Mouse (Mus musculus) liver, embryonic 15.5 days (tissue): ENCODE data around the gene Ppp2r5b. TPM values are rescaled to one million over a fixed set of nuclear protein-coding genes. Genes with fewer than 3 reads are reported as not detected.

Source experiments
- ATAC-seq: fragments of 200-750 bp; cut with Nextera tagmentation; 2 replicates; pipeline ENCODE4 v1.8.0; 2017; ENCODE audit warnings: moderate number of reproducible peaks, mild to moderate bottlenecking, moderate library complexity; ENCODE audit not compliant: insufficient read depth
- H3K27ac ChIP-seq: fragments of 300-500 bp; sonication (generic); replicated peaks from 2 replicates; pipeline ENCODE4 v1.5.1; 2015; ENCODE audit warnings: mild to moderate bottlenecking, inconsistent platforms
- H3K27me3 ChIP-seq: fragments of 300-500 bp; sonication (generic); 2 replicates; pipeline ENCODE4 v1.6.1; 2015; ENCODE audit warnings: mild to moderate bottlenecking, inconsistent platforms
- H3K36me3 ChIP-seq: fragments of 300-500 bp; sonication (generic); replicated peaks from 2 replicates; pipeline ENCODE4 v1.6.1; 2015; ENCODE audit warnings: moderate library complexity, mild to moderate bottlenecking, inconsistent platforms
- H3K4me1 ChIP-seq: fragments of 300-500 bp; sonication (generic); replicated peaks from 2 replicates; pipeline ENCODE4 v1.6.1; 2015; ENCODE audit warnings: inconsistent platforms
- H3K4me2 ChIP-seq: fragments of 300-500 bp; sonication (generic); 2 replicates; pipeline ENCODE4 v1.6.1; 2015; ENCODE audit warnings: moderate library complexity, mild to moderate bottlenecking, inconsistent platforms
- H3K4me3 ChIP-seq: fragments of 300-500 bp; sonication (generic); replicated peaks from 2 replicates; pipeline ENCODE4 v1.5.1; 2015; ENCODE audit warnings: mild to moderate bottlenecking, inconsistent platforms
- H3K9ac ChIP-seq: fragments of 300-500 bp; sonication (generic); 2 replicates; pipeline ENCODE4 v1.6.1; 2015; ENCODE audit warnings: moderate library complexity, mild to moderate bottlenecking, inconsistent platforms
- H3K9me3 ChIP-seq: fragments of 300-500 bp; sonication (generic); replicated peaks from 2 replicates; pipeline ENCODE4 v1.6.1; 2016; ENCODE audit warnings: inconsistent platforms
- WGBS: fragments of 180-500 bp; shearing (Covaris S2); methylation state at CpG from one replicate; pipeline ENCODE4 v1.1.7; 2015; ENCODE audit warnings: mixed read lengths; ENCODE audit not compliant: insufficient replicate concordance; 5-methylcytosine and 5-hydroxymethylcytosine counted together
- polyA plus RNA-seq: library from polyadenylated mRNA; unstranded; fragments of >200 nt; fragmentation: Nextera tagmentation; extraction: Ambion mirVana; gene quantifications from 2 replicates; pipeline ENCODE4 v1.2.1, GENCODE M21; 2015

Ppp2r5b gene
- polyA plus RNA-seq, 1 experiment from 2014 or later = 3.3 TPM

- under 1% methylated on average over 106 of the region's 106 CpGs for WGBS
- peak within 1 kb of the TSS; percentile 89 for H3K4me3 ChIP-seq
- peak within 1 kb of the TSS; percentile 90 for H3K9ac ChIP-seq
- H3K36me3 ChIP-seq = peaks cover 28% of the 10 kb centered on the region
- H3K4me2 ChIP-seq = peak within 1 kb of the TSS; percentile 99
- H3K4me1 ChIP-seq = peaks cover 91% of the 10 kb centered on the region
- no peaks in the 10 kb centered on the region for H3K27me3 ChIP-seq
- no peaks in the 10 kb centered on the region for H3K9me3 ChIP-seq
- peak within 1 kb of the TSS; percentile 94 for H3K27ac ChIP-seq
- peak; percentile 88 for ATAC-seq
These were observed 41.1 kb upstream of the Ppp2r5b start, which contains the start of gene Ehd1 for GRCm38 (mm10) chr19:6276426-6277421. TSS of gene Ehd1 (plus strand) at chr19:6276725.

DNA sequence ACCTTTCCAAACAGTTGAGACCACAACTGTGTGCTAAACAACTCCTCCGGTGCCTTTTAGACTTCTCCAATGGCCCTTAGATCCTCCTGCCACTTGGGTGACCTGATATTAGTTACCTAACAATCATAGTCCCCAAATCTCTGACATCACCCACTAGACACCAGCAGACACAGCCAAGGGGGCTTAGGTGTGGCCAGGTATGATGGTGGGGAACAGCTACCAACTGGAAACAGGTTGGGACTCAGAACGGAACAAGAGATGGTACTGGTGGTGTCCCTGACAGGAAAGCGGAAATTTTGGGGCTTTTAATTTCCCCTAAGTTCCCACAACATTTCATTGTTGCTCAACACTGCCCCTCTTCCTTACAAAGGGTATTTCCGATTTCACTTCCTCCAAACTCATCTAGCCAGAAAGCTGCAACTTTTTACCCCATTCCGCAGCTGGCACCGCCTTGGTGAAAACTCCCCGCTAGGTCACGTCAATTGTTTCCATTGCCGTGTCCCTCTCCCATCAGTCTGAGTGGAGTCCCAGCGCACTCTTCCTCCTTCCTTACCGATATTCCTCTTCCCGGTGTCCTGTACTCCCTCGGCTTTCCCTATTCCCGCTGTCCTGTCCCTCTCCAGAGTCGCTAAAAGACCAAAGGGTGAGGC, 40.2 kb upstream of the Ppp2r5b start:
- peak overlapping the region; percentile 99 for H3K4me2 ChIP-seq
- no peaks in the 10 kb centered on the region for H3K9me3 ChIP-seq
- peak overlapping the region; percentile 89 for H3K4me3 ChIP-seq
- H3K27me3 ChIP-seq = no peaks in the 10 kb centered on the region
- H3K4me1 ChIP-seq = peaks cover 91% of the 10 kb centered on the region
- H3K36me3 ChIP-seq = peaks cover 20% of the 10 kb centered on the region
- peak; percentile 1 for ATAC-seq
- WGBS = 5% methylated on average over 15 of the region's 15 CpGs
- H3K9ac ChIP-seq = peak overlapping the region; percentile 73
- peak overlapping the region; percentile 94 for H3K27ac ChIP-seq

DNA sequence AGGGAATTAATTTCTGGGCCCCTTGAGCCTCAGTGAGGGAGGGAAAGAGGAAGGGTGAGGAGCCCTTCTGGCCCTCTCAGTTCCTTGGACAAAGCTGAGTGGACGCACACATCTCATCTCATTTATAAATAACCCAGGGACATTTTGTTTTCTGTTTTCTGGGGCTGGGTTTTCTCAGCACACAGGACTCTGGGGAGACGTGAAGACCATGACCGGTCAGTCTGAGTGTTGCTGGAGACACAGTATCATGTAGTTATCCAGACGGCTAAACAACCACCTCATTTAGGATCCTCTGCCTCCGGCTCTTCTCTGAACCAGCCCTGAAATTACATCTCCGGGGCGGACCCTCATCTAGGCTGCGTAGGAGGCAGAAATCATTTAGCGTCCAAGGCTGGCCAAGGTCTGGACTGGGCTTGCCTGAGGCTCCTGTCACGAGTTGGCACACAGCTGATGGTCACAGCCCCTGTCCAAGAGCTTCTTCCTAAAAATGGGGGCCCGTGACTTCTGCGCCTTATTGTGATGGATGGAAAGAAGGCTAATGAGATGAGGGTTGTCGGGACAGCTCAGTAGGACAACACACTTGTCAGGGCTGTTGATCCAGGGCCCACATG, 38.4 kb upstream of the Ppp2r5b start:
- Histone ChIP-seq H3K4me2 (no peak overlapping the region), H3K9ac (no peak overlapping the region), H3K27me3 (no peaks in the 10 kb centered on the region), H3K4me1 (peaks cover 88% of the 10 kb centered on the region), H3K4me3 (no peak overlapping the region), H3K27ac (0 out of 2 replicates have a peak overlapping the region, but pooled peaks have one; percentile 14), H3K9me3 (no peaks in the 10 kb centered on the region), H3K36me3 (0 out of 2 replicates have a peak, but pooled peaks cover 5% of the 10 kb centered on the region)
- WGBS = 85% methylated on average over 13 of the region's 13 CpGs
- ATAC-seq = no peak

DNA sequence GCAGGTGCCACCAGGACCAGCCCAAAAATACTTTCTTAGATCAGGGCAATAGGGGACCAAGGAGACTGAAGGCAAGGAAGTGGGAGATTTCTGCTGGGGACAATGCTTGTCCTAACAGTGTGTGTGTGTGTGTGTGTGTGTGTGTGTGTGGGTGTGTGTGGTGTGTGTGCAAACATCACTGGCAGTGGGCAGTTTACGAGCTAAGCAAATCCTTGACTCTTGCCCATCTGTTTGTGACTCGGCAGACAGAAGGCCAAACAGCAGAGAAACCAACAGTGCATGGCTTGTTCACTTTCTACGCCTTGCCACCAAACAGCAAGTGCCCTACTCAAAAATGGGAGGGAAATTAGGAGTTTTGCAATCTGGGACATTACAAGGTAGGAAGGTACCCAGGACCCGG, 37.9 kb upstream of the Ppp2r5b start:
- 63% methylated on average over 4 of the region's 4 CpGs for WGBS
- Histone ChIP-seq H3K4me2 (no peak overlapping the region), H3K27ac (0 out of 2 replicates have a peak overlapping the region, but pooled peaks have one; percentile 14), H3K36me3 (no peaks in the 10 kb centered on the region), H3K9me3 (no peaks in the 10 kb centered on the region), H3K27me3 (no peaks in the 10 kb centered on the region), H3K4me1 (peaks cover 87% of the 10 kb centered on the region), H3K4me3 (no peak overlapping the region), H3K9ac (no peak overlapping the region)
- no peak for ATAC-seq

- Histone ChIP-seq H3K4me1 (peaks cover 87% of the 10 kb centered on the region), H3K27me3 (0 out of 2 replicates have a peak, but pooled peaks cover 2% of the 10 kb centered on the region), H3K4me2 (no peak overlapping the region), H3K36me3 (no peaks in the 10 kb centered on the region), H3K9ac (no peak overlapping the region), H3K9me3 (no peaks in the 10 kb centered on the region), H3K27ac (no peak overlapping the region), H3K4me3 (no peak overlapping the region)
- 63% methylated on average over 4 of the region's 4 CpGs for WGBS
- no peak for ATAC-seq
These were observed 37.1 kb upstream of the Ppp2r5b start for GRCm38 (mm10) chr19:6272738-6273137.

- Histone ChIP-seq H3K4me2 (no peak overlapping the region), H3K27ac (peak overlapping the region; percentile 24; the same call in 1 of the 2 replicates), H3K9ac (no peak overlapping the region), H3K36me3 (no peaks in the 10 kb centered on the region), H3K27me3 (peaks cover 7% of the 10 kb centered on the region; the same call in 1 of the 2 replicates), H3K4me3 (no peak overlapping the region), H3K9me3 (no peaks in the 10 kb centered on the region), H3K4me1 (peaks cover 85% of the 10 kb centered on the region)
- 73% methylated on average over 7 of the region's 7 CpGs for WGBS
- no peak for ATAC-seq
These were observed 36.4 kb upstream of the Ppp2r5b start for GRCm38 (mm10) chr19:6272053-6272452.

DNA sequence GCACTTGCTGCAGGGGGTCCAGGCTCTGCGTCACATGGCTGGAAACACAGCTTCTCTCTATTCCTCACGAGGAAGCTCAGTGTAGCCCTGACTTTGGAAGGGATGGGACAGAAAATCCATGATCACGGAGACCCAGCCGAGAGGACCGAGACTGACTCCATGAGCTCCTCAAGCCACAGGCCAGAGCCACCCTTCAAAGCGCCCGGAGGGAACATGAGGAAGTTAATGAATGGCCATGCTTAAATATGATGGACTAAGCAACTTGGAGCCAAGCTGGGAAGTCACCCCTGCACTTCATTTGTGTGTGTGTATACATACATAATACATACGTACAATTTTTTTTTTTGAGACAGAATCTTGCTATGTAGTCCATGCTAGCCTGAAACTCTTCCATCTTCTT, 35.5 kb upstream of the Ppp2r5b start:
- no peaks in the 10 kb centered on the region for H3K9me3 ChIP-seq
- no peak overlapping the region for H3K27ac ChIP-seq
- no peak overlapping the region for H3K9ac ChIP-seq
- H3K4me1 ChIP-seq = peaks cover 84% of the 10 kb centered on the region
- 57% methylated on average over 8 of the region's 8 CpGs for WGBS
- no peaks in the 10 kb centered on the region for H3K36me3 ChIP-seq
- H3K4me3 ChIP-seq = no peak overlapping the region
- H3K4me2 ChIP-seq = no peak overlapping the region
- peaks cover 7% of the 10 kb centered on the region; the same call in 1 of the 2 replicates for H3K27me3 ChIP-seq
- no peak for ATAC-seq

DNA sequence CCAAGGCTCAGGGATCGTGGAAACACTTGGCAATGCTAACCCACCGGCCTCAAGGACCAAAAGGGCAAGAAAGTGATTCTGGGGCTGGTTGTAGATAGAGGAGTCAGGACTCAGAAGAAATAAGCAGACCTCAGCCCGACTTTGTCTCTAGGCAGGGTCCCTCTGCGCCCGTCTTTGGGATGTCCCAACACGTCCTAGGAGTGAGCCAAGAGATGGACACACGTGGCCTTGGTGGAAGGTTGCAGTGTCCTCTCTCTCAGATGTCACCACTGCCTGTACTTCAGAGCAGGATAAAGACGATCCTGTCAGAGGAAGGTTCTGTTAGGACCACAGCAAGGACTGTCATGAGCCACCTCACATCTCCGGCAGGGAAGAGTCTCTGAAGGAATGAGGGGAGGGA, 35.0 kb upstream of the Ppp2r5b start:
- no peaks in the 10 kb centered on the region for H3K9me3 ChIP-seq
- no peak overlapping the region for H3K4me2 ChIP-seq
- peaks cover 7% of the 10 kb centered on the region; the same call in 1 of the 2 replicates for H3K27me3 ChIP-seq
- H3K36me3 ChIP-seq = no peaks in the 10 kb centered on the region
- 0 out of 2 replicates have a peak overlapping the region, but pooled peaks have one; percentile 48 for H3K27ac ChIP-seq
- H3K4me1 ChIP-seq = peaks cover 79% of the 10 kb centered on the region
- no peak overlapping the region for H3K9ac ChIP-seq
- H3K4me3 ChIP-seq = no peak overlapping the region
- 62% methylated on average over 9 of the region's 9 CpGs for WGBS
- no peak; the same call in 1 of the 2 replicates for ATAC-seq

GRCm38 (mm10) chr19:6269798-6270475, 34.3 kb upstream of the Ppp2r5b start:
- no peak for ATAC-seq
- WGBS = 78% methylated on average over 8 of the region's 8 CpGs
- Histone ChIP-seq H3K9me3 (no peaks in the 10 kb centered on the region), H3K9ac (0 out of 2 replicates have a peak overlapping the region, but pooled peaks have one; percentile 2), H3K4me3 (no peak overlapping the region), H3K4me1 (peaks cover 80% of the 10 kb centered on the region), H3K27ac (peak overlapping the region; percentile 69), H3K27me3 (peaks cover 7% of the 10 kb centered on the region; the same call in 1 of the 2 replicates), H3K36me3 (no peaks in the 10 kb centered on the region), H3K4me2 (no peak overlapping the region)

DNA sequence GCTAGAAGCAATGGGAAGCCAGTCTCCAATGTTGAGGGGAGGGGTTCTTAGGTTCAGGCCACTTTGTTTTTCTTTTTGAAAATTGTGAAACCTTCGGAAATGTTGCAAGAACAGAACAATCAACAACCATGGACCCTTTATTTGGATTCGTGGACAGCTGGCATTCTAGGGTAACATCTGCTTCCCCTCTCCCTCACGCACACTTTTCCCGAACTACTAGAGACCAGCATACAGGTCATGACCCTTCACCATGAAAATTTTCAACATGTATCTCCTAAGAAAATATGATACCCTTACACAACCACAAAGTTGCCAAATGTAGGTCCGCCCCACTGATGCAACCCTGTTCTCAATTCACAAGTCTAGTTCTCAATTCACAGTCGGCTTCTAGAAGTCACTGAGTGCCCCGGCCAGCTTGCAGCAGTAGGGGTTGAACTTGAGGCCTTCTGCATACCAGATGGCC, 33.0 kb upstream of the Ppp2r5b start:
- no peak overlapping the region for H3K4me2 ChIP-seq
- no peak overlapping the region for H3K4me3 ChIP-seq
- peak; percentile 7; the same call in 1 of the 2 replicates for ATAC-seq
- 60% methylated on average over 7 of the region's 7 CpGs for WGBS
- no peaks in the 10 kb centered on the region for H3K36me3 ChIP-seq
- H3K9me3 ChIP-seq = no peaks in the 10 kb centered on the region
- peaks cover 78% of the 10 kb centered on the region for H3K4me1 ChIP-seq
- peak overlapping the region; percentile 69 for H3K27ac ChIP-seq
- peaks cover 7% of the 10 kb centered on the region; the same call in 1 of the 2 replicates for H3K27me3 ChIP-seq
- H3K9ac ChIP-seq = no peak overlapping the region
